In genomic region chr10:81356991-81357844, GRCm38 (mm10) we compare ENCODE assay signal across 8 mouse cellular contexts. TPM values are rescaled to one million over a fixed set of nuclear protein-coding genes. Genes with fewer than 3 reads are reported as not detected.
DNase-seq lines count a peak whose midpoint lies in the region; ATAC-seq and TF ChIP-seq lines count a peak whose summit lies in the region.

Mfsd12 (plus strand) TSS chr10:81357491.

- no peaks in the 10 kb centered on the region for H3K9me3 ChIP-seq in heart, embryonic 10.5 days
- H3K9me3 ChIP-seq in kidney, embryonic 15.5 days (replicated peaks): no peaks in the 10 kb centered on the region

- peak within 1 kb of the TSS; percentile 91 for H3K27ac ChIP-seq in heart, embryonic 10.5 days
- H3K27ac ChIP-seq in kidney, embryonic 15.5 days: peak within 1 kb of the TSS; percentile 43; the same call in 1 of the 2 replicates

- peak; percentile 76 for ATAC-seq in erythroblast, adult 5-6 weeks (replicated peaks; ENCODE audit: low FRiP score, poor library complexity, severe bottlenecking)
- peak; percentile 87 for ATAC-seq in kidney, embryonic 15.5 days (replicated peaks; ENCODE audit: low FRiP score)

- peaks cover 78% of the 10 kb centered on the region for H3K4me1 ChIP-seq in heart, embryonic 10.5 days
- peaks cover 51% of the 10 kb centered on the region for H3K4me1 ChIP-seq in kidney, embryonic 15.5 days

- peak; percentile 85 to 87 for DNase-seq in B cell, adult 2 months
- DNase-seq in brain, embryonic 14.5 days (ENCODE audit: low read depth): peak; percentile 96
- DNase-seq in heart, embryonic 10.5 days (ENCODE audit: low spot score): peak; percentile 93
- DNase-seq in liver: peak; percentile 96
- peak; percentile 64 to 72 for DNase-seq in monocyte, adult 2 months (ENCODE audit: low read depth in 1 of 2, low spot score in 2 of 2)
- peak; percentile 84 to 88 for DNase-seq in spleen, postnatal 14 days (ENCODE audit: low spot score in 2 of 2)

- TF ChIP-seq CTCF in brain, embryonic 14.5 days (IDR thresholded peaks at IDR 0.05; ENCODE audit: borderline replicate concordance, extremely low read depth, insufficient read depth, insufficient read length): no peak

- peak within 1 kb of the TSS; percentile 99 for H3K4me2 ChIP-seq in kidney, embryonic 15.5 days

- H3K9ac ChIP-seq in kidney, embryonic 15.5 days: peak within 1 kb of the TSS; percentile 81

- H3K4me3 ChIP-seq in heart, embryonic 10.5 days: peak within 1 kb of the TSS; percentile 92
- H3K4me3 ChIP-seq in kidney, embryonic 15.5 days (replicated peaks): peak within 1 kb of the TSS; percentile 86

- WGBS in heart, embryonic 10.5 days: 1% methylated on average over 79 of the region's 79 CpGs
- 2% methylated on average over 79 of the region's 79 CpGs for WGBS in kidney, embryonic 15.5 days

- H3K27me3 ChIP-seq in heart, embryonic 10.5 days (ENCODE audit: insufficient read depth, poor library complexity, severe bottlenecking): peaks cover 5% of the 10 kb centered on the region; the same call in 1 of the 2 replicates
- no peaks in the 10 kb centered on the region for H3K27me3 ChIP-seq in kidney, embryonic 15.5 days

- peaks cover 6% of the 10 kb centered on the region; the same call in 1 of the 2 replicates for H3K36me3 ChIP-seq in heart, embryonic 10.5 days
- 0 out of 2 replicates have a peak, but pooled peaks cover 10% of the 10 kb centered on the region for H3K36me3 ChIP-seq in kidney, embryonic 15.5 days

- peak; percentile 79 for TF ChIP-seq POLR2A in brain, embryonic 14.5 days (IDR thresholded peaks at IDR 0.05; ENCODE audit: borderline replicate concordance, extremely low read depth, insufficient read depth, insufficient read length, poor library complexity, severe bottlenecking)

RNA-seq across cellular contexts. Expression of gene Mfsd12, which starts in this region (rescaled TPM):
- 13.1 and 15.6 TPM in 2 replicates for polyA plus RNA-seq in brain, embryonic 14.5 days (2012; rRNA removed)
- 1.9 and 2.5 TPM in 2 replicates for total RNA-seq in erythroblast, adult 5-6 weeks (2015; ENCODE audit: low replicate concordance)
- total RNA-seq in erythroblast, adult 5-6 weeks (2017; ENCODE audit: low replicate concordance): 8.7 and 10.6 TPM in 2 replicates
- polyA plus RNA-seq in heart, embryonic 10.5 days (2016; fragmentation: Nextera tagmentation; extraction: Ambion mirVana): 10.3 and 12.8 TPM in 2 replicates
- polyA plus RNA-seq in kidney, embryonic 15.5 days (2015; fragmentation: Nextera tagmentation; extraction: Ambion mirVana): 10.3 and 11.5 TPM in 2 replicates

Comparison
In these comparisons a context has a peak if more than half of its experiments do, and no peak if none do; other contexts are left out.
1. Peak in every context shown above with its lines: DNase-seq, ATAC-seq, H3K4me3 ChIP-seq and H3K27ac ChIP-seq.